Mouse (Mus musculus): ENCODE data around the gene Mta1. TPM values are rescaled to one million over a fixed set of nuclear protein-coding genes. Genes with fewer than 3 reads are reported as not detected.

The Mta1 gene
- polyA plus RNA-seq, 1 experiment = 385 TPM

DNA sequence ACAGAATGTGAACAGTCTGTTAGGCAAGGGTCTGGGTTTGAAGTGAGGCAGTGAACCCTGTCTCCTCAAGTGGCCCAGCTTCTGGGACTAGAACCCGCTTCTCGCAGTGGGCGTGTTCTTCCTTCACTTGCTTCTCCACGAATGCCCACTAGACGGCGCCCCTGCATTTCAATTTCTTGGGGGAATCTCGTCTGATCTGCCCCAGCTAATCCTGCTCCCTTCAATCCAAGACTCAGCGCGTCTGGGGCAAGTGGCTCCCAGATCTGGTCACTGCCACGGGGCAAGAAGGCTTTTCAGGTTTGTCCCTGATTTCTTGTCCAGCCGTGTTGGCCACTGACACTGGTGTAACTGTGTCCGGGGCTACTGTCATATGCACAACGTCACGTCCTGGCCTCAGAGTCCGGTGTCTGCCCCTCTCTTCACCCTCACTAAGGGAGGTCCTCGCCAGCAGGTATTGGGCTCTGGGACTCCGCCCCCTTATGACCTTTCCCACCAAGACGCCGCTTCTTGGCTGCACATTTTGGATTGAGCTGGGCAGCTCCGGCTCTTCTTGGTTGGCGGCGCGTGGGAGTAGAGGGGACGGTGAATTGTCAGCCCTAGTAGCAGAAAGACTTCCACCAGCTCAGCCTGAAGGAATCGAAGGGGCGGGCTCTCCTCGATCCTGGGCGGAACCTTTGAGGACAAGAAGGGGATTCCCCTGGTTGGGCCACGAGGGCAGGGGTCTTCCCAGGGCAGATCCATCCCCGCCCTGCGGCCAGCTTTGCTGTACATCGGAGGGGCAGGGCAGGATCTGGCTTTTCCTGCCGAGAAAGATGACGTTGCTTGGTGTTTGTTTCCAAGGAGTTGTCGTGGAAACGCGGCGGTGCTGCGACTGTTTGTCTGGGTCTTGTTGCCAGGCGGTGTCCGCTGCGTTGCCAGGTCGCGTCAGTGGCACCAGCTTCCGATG, 48.3 kb downstream of the Mta1 start, which contains the start of gene Crip1:
Crip1 (plus strand) TSS at position 205 of the 946 bp plus-strand sequence.
- no peak for TF ChIP-seq GATA1 (IDR thresholded peaks at IDR 0.05; ENCODE audit: low read length)

GRCm38 (mm10) chr12:113147481-113147880, 49.4 kb downstream of the Mta1 start:
- TF ChIP-seq GATA1 (IDR thresholded peaks at IDR 0.05; ENCODE audit: low read length) = no peak

DNA sequence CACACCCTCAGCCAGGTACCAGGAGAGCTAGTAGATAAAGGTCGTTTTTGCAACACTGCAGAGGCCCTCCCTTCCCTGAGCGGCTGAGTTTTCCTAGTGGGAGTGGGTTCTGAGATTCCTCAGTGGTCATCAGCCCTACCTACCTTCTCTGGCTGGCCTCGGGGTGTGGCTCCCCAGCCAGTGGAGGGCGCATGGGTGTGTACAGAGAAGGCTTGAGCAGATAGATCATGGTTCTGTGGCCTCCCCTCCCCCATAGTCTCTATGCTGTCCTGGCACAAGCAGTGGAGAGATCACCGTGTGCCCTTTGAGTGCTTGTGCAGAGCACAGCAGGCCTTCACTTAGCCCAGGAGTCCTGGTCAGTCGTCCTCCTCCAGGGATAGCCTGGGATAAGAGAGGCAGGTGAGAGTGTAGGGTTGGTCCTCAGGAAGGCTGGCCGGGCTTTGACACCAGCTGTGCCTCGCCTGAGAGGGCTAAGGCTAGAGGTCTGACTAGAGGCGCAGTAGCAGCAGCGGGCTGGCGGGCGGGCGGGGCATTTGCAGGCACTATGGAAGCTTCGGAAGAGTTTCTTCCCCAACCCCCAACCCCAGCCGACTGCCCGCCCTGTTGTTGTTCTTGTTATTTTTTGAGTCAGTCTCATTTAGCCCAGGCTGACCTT, 50.4 kb downstream of the Mta1 start:
- no peak for TF ChIP-seq GATA1 (IDR thresholded peaks at IDR 0.05; ENCODE audit: low read length)

GRCm38 (mm10) chr12:113149341-113149740, 51.3 kb downstream of the Mta1 start:
- no peak for TF ChIP-seq GATA1 (IDR thresholded peaks at IDR 0.05; ENCODE audit: low read length)

DNA sequence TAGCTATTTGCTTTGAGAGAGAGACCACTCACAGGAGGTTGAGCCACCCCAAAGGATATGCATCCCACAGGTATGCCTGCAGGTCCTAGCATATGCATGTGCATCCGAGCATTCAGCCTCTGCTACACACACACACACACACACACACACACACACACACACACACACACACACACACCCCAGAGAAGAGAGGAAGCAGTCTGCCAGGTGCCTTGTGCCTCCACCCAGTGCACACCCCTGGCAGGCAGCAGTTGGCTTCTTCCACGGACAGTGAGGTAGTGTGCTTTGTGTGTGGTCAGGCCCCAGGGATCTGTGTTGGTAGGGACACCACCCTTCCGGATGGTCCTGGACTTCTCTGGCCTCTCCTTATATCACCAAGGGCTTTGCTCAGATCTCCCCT, 51.8 kb downstream of the Mta1 start:
- TF ChIP-seq GATA1 (IDR thresholded peaks at IDR 0.05; ENCODE audit: low read length) = no peak

- TF ChIP-seq GATA1 (IDR thresholded peaks at IDR 0.05; ENCODE audit: low read length) = no peak
Measured at GRCm38 (mm10) chr12:113150591-113150990, 52.5 kb downstream of the Mta1 start.

GRCm38 (mm10) chr12:113151046-113151445, 53.0 kb downstream of the Mta1 start:
- no peak for TF ChIP-seq GATA1 (IDR thresholded peaks at IDR 0.05; ENCODE audit: low read length)

DNA sequence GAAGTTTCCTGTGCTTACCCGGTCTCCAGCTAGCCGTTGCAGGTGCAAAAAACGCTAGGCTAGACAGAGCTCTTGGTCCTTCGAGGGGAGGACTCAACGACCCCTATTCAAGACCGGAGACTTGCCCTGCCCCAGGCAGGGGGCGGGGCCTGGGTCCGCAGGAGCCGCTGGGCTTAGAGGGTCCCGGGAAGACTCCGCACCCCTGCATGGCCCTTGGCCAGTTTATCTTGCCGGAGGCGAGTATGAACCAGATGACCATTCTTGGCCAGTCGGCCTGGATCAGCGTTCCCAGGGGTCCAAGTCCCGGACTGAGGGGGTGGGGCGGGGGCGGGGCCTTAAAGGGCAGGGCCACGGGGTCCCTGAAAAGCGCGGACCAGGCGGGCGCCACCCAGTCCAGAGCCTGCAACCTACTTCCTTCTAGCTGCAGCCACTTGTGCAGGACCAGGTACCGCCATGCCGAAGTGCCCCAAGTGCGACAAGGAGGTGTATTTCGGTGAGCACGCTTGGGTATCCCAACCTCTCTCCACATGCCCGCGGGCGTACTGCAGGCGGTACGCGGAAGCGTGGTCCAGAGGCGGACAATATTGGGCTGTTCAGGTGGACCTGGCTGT, 53.7 kb downstream of the Mta1 start:
- no peak for TF ChIP-seq GATA1 (IDR thresholded peaks at IDR 0.05; ENCODE audit: low read length)

DNA sequence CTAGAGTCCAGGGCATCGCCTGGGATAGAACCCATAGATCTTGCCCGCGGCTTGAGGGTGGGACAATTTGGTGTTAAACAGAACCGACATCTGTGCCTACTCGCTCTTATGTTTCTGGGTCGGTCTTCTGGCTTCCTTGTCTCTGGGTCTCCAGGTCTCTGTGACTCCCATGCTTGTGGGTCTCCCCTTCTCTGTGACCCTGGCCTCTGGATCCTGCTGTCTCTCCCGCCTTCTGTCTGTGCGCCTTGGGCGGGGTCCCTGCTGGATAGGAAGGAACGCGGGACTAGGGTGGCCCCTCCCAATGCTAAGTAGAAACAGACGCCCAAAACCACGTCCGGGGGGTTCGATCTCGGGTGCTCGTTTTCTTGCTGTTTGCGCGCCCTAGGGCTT, 54.2 kb downstream of the Mta1 start:
- TF ChIP-seq GATA1 (IDR thresholded peaks at IDR 0.05; ENCODE audit: low read length) = no peak

GRCm38 (mm10) chr12:113152991-113153525, 55.0 kb downstream of the Mta1 start:
- no peak for TF ChIP-seq GATA1 (IDR thresholded peaks at IDR 0.05; ENCODE audit: low read length)

DNA sequence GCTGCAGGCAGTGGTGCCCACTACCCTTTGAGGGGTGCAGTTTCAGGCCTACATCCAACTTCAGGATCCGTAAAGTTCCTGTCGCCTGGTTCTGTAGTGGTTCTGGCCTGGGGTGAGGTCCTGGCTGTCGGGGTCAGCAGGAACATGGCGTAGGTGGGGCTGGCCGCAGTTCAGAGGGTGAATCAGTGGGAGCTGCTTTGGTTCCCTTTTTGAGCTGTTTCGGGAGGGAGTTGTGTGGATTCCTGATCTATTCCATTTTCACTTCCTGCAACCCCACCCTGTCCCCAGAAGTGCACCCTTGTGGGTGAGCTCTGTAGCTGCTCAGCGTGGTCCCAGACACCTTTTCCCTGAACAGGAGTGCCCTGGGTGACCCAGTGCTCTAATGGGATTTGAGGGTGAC, 55.9 kb downstream of the Mta1 start:
- TF ChIP-seq GATA1 (IDR thresholded peaks at IDR 0.05; ENCODE audit: low read length) = no peak

GRCm38 (mm10) chr12:113154747-113155075, 56.6 kb downstream of the Mta1 start:
- TF ChIP-seq GATA1 (IDR thresholded peaks at IDR 0.05; ENCODE audit: low read length) = no peak

GRCm38 (mm10) chr12:113155076-113155771, 57.1 kb downstream of the Mta1 start:
- TF ChIP-seq GATA1 (IDR thresholded peaks at IDR 0.05; ENCODE audit: low read length) = no peak

DNA sequence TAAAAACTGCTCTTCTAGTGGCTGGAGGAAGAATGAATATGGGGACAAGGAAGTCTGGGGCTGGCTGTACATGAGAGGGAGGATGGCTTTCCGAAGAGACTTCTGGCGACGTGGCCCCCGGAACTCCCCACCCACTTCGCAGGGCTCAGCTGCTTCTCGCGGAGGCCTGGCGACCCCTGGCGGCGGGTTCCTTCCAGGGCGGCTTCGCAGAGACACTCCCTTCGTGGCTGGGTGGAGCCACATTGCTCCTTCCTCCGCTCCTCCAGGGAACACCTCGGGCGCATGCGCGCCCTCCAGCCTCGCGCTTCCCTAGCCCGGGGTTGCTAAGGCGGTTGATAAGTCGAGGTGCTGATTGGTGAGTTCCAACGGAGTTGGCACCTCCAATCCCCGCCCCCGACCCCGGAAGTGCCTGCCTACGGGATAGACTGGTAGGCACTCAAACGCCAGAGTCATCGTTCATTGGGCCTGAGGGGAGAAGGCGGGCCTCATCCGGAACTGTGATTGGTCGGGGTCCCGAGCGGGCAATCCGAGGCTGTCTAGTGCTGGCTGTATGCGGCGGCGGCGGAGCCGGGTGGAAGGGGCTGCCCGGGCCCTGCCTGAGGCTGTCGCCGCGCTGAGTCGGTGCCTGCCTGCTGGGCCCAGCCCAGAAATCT, 57.9 kb downstream of the Mta1 start, which contains the start of gene Tedc1:
Tedc1 (plus strand) TSS at position 535 of the 653 bp plus-strand sequence.
- TF ChIP-seq GATA1 (IDR thresholded peaks at IDR 0.05; ENCODE audit: low read length) = no peak

DNA sequence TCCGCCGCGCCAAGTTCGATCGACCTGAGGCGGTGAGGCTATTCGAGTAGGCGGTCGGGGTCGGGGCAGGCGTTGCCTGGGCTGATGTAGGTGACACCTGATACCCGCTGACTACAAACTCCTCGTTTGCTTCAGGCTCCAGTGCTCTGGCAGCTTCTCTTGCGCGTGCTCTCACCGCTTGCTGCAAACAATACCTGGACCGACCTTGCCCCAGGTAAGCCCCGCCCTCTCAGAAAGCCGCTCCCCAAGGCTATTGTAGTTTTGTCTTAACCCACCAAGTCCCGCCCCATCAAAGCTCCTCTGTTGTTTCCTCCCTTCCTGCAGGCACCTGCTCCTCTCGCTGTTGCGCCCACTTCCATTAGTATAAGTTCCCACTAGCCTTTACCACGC, 58.5 kb downstream of the Mta1 start:
- no peak for TF ChIP-seq GATA1 (IDR thresholded peaks at IDR 0.05; ENCODE audit: low read length)
